Mouse (Mus musculus) stomach, postnatal 0 days (tissue): ENCODE measurements at regions not wholly inside any gene's neighbourhood (a gene's known extent, or its start where the extent isn't known, plus 50 kb on each side); places are given as distances from the start of the nearest gene placed in this dataset.

Experiments used
- ATAC-seq: fragments of 200-750 bp; cut with Nextera tagmentation; 2 replicates; pipeline ENCODE4 v1.8.0; 2017; ENCODE audit not compliant: low FRiP score, low TSS enrichment
- DNase-seq: peaks from one replicate; pipeline ENCODE4 v3.0.0-alpha.2; 2016; ENCODE audit warnings: low spot score
- H3K27ac ChIP-seq: fragments of 300-500 bp; sonication (generic); replicated peaks from 2 replicates; pipeline ENCODE4 v1.5.1; 2014; ENCODE audit warnings: mild to moderate bottlenecking, control low read depth
- H3K27me3 ChIP-seq: fragments of 300-500 bp; sonication (generic); 2 replicates; pipeline ENCODE4 v1.6.1; 2014; ENCODE audit warnings: low read length; ENCODE audit not compliant: control insufficient read depth, insufficient read depth
- H3K36me3 ChIP-seq: fragments of 300-500 bp; sonication (generic); 2 replicates; pipeline ENCODE4 v1.6.1; 2014; ENCODE audit warnings: low read length, mixed read lengths; ENCODE audit not compliant: control insufficient read depth, insufficient read depth
- H3K4me1 ChIP-seq: fragments of 300-500 bp; sonication (generic); replicated peaks from 2 replicates; pipeline ENCODE4 v1.6.1; 2014; ENCODE audit warnings: antibody characterized with exemption; ENCODE audit not compliant: control insufficient read depth, insufficient read depth
- H3K4me2 ChIP-seq: fragments of 300-500 bp; sonication (generic); replicated peaks from 2 replicates; pipeline ENCODE4 v1.6.1; 2014; ENCODE audit warnings: low read depth, mild to moderate bottlenecking, control low read depth, moderate library complexity
- H3K4me3 ChIP-seq: fragments of 300-500 bp; sonication (generic); 2 replicates; pipeline ENCODE4 v1.5.1; 2014; ENCODE audit warnings: low read depth, low read length, control low read depth
- H3K9ac ChIP-seq: fragments of 300-500 bp; sonication (generic); 2 replicates; pipeline ENCODE4 v1.6.1; 2014; ENCODE audit warnings: mild to moderate bottlenecking, low read length, control low read depth, mixed read lengths
- H3K9me3 ChIP-seq: fragments of 300-500 bp; sonication (generic); 2 replicates; pipeline ENCODE4 v1.6.1; 2016; ENCODE audit warnings: low read length; ENCODE audit not compliant: control insufficient read depth
- CTCF ChIP-seq: IDR thresholded peaks from 2 replicates; pipeline ENCODE4 v1.5.1; 2016; ENCODE audit warnings: antibody characterized with exemption, low read depth, mild to moderate bottlenecking, moderate library complexity
- EP300 ChIP-seq: optimal IDR thresholded peaks from 2 replicates; pipeline ENCODE3; 2016; ENCODE audit warnings: antibody characterized with exemption
- WGBS: fragments of 180-500 bp; shearing (Covaris S2); extraction: QIAGEN DNeasy Blood & Tissue Kit; methylation state at CpG from one replicate; pipeline ENCODE4 v1.1.7; 2014; 5-methylcytosine and 5-hydroxymethylcytosine counted together

GRCm38 (mm10) chr14:89099296-89099695 lies 628.1 kb upstream of the Pcdh20 start:
- H3K27me3 ChIP-seq, result no peaks in the 10 kb centered on the region
- H3K9me3 ChIP-seq, result no peaks in the 10 kb centered on the region
- H3K4me2 ChIP-seq, result no peak overlapping the region
- DNase-seq, result no peak
- ATAC-seq, result no peak
- H3K9ac ChIP-seq, result no peak overlapping the region
- H3K36me3 ChIP-seq, result no peaks in the 10 kb centered on the region
- 14% methylated on average over 4 of the region's 4 CpGs for WGBS
- TF ChIP-seq CTCF, result no peak
- H3K4me1 ChIP-seq, result no peaks in the 10 kb centered on the region
- no peak overlapping the region for H3K27ac ChIP-seq
- H3K4me3 ChIP-seq, result no peak overlapping the region

GRCm38 (mm10) chr14:89089661-89090060 lies 618.5 kb upstream of the Pcdh20 start:
- no peaks in the 10 kb centered on the region for H3K4me1 ChIP-seq
- ATAC-seq, result no peak
- no peak overlapping the region for H3K9ac ChIP-seq
- 66% methylated on average over 1 of the region's 1 CpGs for WGBS
- H3K4me2 ChIP-seq, result no peak overlapping the region
- DNase-seq, result no peak
- no peaks in the 10 kb centered on the region for H3K27me3 ChIP-seq
- no peaks in the 10 kb centered on the region for H3K36me3 ChIP-seq
- no peak for TF ChIP-seq CTCF
- no peak for TF ChIP-seq EP300
- no peak overlapping the region for H3K27ac ChIP-seq
- no peak overlapping the region for H3K4me3 ChIP-seq
- no peaks in the 10 kb centered on the region for H3K9me3 ChIP-seq

- Histone ChIP-seq H3K9ac (no peak overlapping the region), H3K4me2 (no peak overlapping the region), H3K27ac (no peak overlapping the region), H3K36me3 (no peaks in the 10 kb centered on the region), H3K27me3 (no peaks in the 10 kb centered on the region), H3K4me1 (no peaks in the 10 kb centered on the region), H3K9me3 (no peaks in the 10 kb centered on the region), H3K4me3 (no peak overlapping the region)
- WGBS, result 82% methylated on average over 1 of the region's 1 CpGs
- ATAC-seq (no peak), DNase-seq (no peak)
- TF ChIP-seq EP300, result no peak
- TF ChIP-seq CTCF, result no peak
These were observed 604.8 kb upstream of the Pcdh20 start for GRCm38 (mm10) chr14:89076014-89076413.

- H3K27me3 ChIP-seq, result no peaks in the 10 kb centered on the region
- DNase-seq (no peak), ATAC-seq (0 out of 2 replicates have a peak, but pooled peaks have one; percentile 35)
- no peak overlapping the region for H3K9ac ChIP-seq
- no peak for TF ChIP-seq EP300
- no peak for TF ChIP-seq CTCF
- no peaks in the 10 kb centered on the region for H3K36me3 ChIP-seq
- no peak overlapping the region for H3K27ac ChIP-seq
- no peak overlapping the region for H3K4me3 ChIP-seq
- 42% methylated on average over 1 of the region's 1 CpGs for WGBS
- H3K4me2 ChIP-seq, result no peak overlapping the region
- no peaks in the 10 kb centered on the region for H3K9me3 ChIP-seq
- no peaks in the 10 kb centered on the region for H3K4me1 ChIP-seq
These were observed 592.8 kb upstream of the Pcdh20 start for GRCm38 (mm10) chr14:89063971-89064370.

GRCm38 (mm10) chr14:89062583-89063436 lies 591.6 kb upstream of the Pcdh20 start:
- H3K27me3 ChIP-seq, result no peaks in the 10 kb centered on the region
- no peaks in the 10 kb centered on the region for H3K9me3 ChIP-seq
- DNase-seq (no peak), ATAC-seq (no peak)
- no peak overlapping the region for H3K4me3 ChIP-seq
- no peaks in the 10 kb centered on the region for H3K4me1 ChIP-seq
- 69% methylated on average over 5 of the region's 5 CpGs for WGBS
- H3K27ac ChIP-seq, result no peak overlapping the region
- no peak overlapping the region for H3K4me2 ChIP-seq
- TF ChIP-seq EP300 (no peak), CTCF (no peak)
- H3K36me3 ChIP-seq, result no peaks in the 10 kb centered on the region
- no peak overlapping the region for H3K9ac ChIP-seq

- TF ChIP-seq EP300 (no peak), CTCF (no peak)
- Histone ChIP-seq H3K27ac (no peak overlapping the region), H3K9ac (no peak overlapping the region), H3K4me3 (no peak overlapping the region), H3K36me3 (no peaks in the 10 kb centered on the region), H3K9me3 (no peaks in the 10 kb centered on the region), H3K4me1 (no peaks in the 10 kb centered on the region), H3K4me2 (no peak overlapping the region), H3K27me3 (no peaks in the 10 kb centered on the region)
- no peak for ATAC-seq
- 48% methylated on average over 1 of the region's 1 CpGs for WGBS
- DNase-seq, result no peak
These were observed 590.1 kb upstream of the Pcdh20 start for GRCm38 (mm10) chr14:89061319-89061718.
